Mouse (Mus musculus): ENCODE data around the gene Ovca2. TPM values are rescaled to one million over a fixed set of nuclear protein-coding genes. Genes with fewer than 3 reads are reported as not detected.
A peak's percentile ranks its signal among the peaks of the same experiment; 100 is the strongest.

Ovca2 gene
- polyA plus RNA-seq, 1 experiment from 2014 or later: 26.2 TPM

- H3K27ac ChIP-seq: peak overlapping the region; percentile 65
- H3K27me3 ChIP-seq: no peaks in the 10 kb centered on the region
- no peak overlapping the region for H3K4me3 ChIP-seq
- 80% methylated on average over 5 of the region's 5 CpGs for WGBS
- H3K9ac ChIP-seq: no peak overlapping the region
- no peak overlapping the region for H3K4me2 ChIP-seq
- no peak for ATAC-seq (ENCODE audit: borderline replicate concordance, extremely low read depth, low FRiP score, low TSS enrichment)
- peaks cover 48% of the 10 kb centered on the region for H3K4me1 ChIP-seq
- H3K36me3 ChIP-seq: no peaks in the 10 kb centered on the region
- H3K9me3 ChIP-seq: no peaks in the 10 kb centered on the region
These were observed 45.2 kb downstream of the Ovca2 start for GRCm38 (mm10) chr11:75133391-75133790.

GRCm38 (mm10) chr11:75132278-75132677, 46.4 kb downstream of the Ovca2 start:
- WGBS: 76% methylated on average over 5 of the region's 5 CpGs
- Histone ChIP-seq H3K4me2 (no peak overlapping the region), H3K9me3 (no peaks in the 10 kb centered on the region), H3K4me3 (no peak overlapping the region), H3K9ac (no peak overlapping the region), H3K27ac (peak overlapping the region; percentile 5; the same call in 1 of the 2 replicates), H3K36me3 (no peaks in the 10 kb centered on the region), H3K4me1 (peaks cover 40% of the 10 kb centered on the region), H3K27me3 (no peaks in the 10 kb centered on the region)
- ATAC-seq (ENCODE audit: borderline replicate concordance, extremely low read depth, low FRiP score, low TSS enrichment): no peak

- H3K27ac ChIP-seq: no peak overlapping the region
- no peaks in the 10 kb centered on the region for H3K36me3 ChIP-seq
- H3K4me1 ChIP-seq: peaks cover 33% of the 10 kb centered on the region
- no peaks in the 10 kb centered on the region for H3K27me3 ChIP-seq
- WGBS: 75% methylated on average over 4 of the region's 4 CpGs
- H3K9me3 ChIP-seq: no peaks in the 10 kb centered on the region
- H3K4me2 ChIP-seq: no peak overlapping the region
- ATAC-seq (ENCODE audit: borderline replicate concordance, extremely low read depth, low FRiP score, low TSS enrichment): no peak
- no peak overlapping the region for H3K9ac ChIP-seq
- H3K4me3 ChIP-seq: no peak overlapping the region
These were observed 47.3 kb downstream of the Ovca2 start for GRCm38 (mm10) chr11:75131300-75131699.

- Histone ChIP-seq H3K36me3 (no peaks in the 10 kb centered on the region), H3K4me1 (peaks cover 19% of the 10 kb centered on the region), H3K9ac (no peak overlapping the region), H3K9me3 (no peaks in the 10 kb centered on the region), H3K4me3 (no peak overlapping the region), H3K27ac (no peak overlapping the region), H3K27me3 (no peaks in the 10 kb centered on the region), H3K4me2 (no peak overlapping the region)
- 93% methylated on average over 6 of the region's 6 CpGs for WGBS
- no peak for ATAC-seq (ENCODE audit: borderline replicate concordance, extremely low read depth, low FRiP score, low TSS enrichment)
These were observed 49.2 kb downstream of the Ovca2 start for GRCm38 (mm10) chr11:75129481-75129880.

GRCm38 (mm10) chr11:75126384-75126783, 52.3 kb downstream of the Ovca2 start:
- Histone ChIP-seq H3K36me3 (no peaks in the 10 kb centered on the region), H3K27me3 (no peaks in the 10 kb centered on the region), H3K4me2 (no peak overlapping the region), H3K4me3 (no peak overlapping the region), H3K4me1 (no peaks in the 10 kb centered on the region), H3K9ac (no peak overlapping the region), H3K27ac (no peak overlapping the region), H3K9me3 (no peaks in the 10 kb centered on the region)
- 82% methylated on average over 3 of the region's 3 CpGs for WGBS
- no peak for ATAC-seq (ENCODE audit: borderline replicate concordance, extremely low read depth, low FRiP score, low TSS enrichment)

MicroRNAs encoded within 50 kb of the gene (microRNA counts, 519-probe panel; counts per million panel counts)
- microRNA mmu-miR-132 (2,661 counts per million, percentile 65 among the panel's probes with 10 or more counts), microRNA mmu-miR-212 (19.7 counts per million)

Small RNA genes lying within 50 kb of the gene (microRNA-seq; reads per million reads assigned to microRNA genes)
- gene Mir132 (322 reads per million, percentile 66 among the genes with 10 or more reads in this experiment), gene Mir212 (37.1 reads per million, percentile 42 among the genes with 10 or more reads in this experiment)

Other genes starting within 250 kb of the Ovca2 start
- gene Hic1, start 9.3 kb downstream of the Ovca2 start, polyA plus RNA-seq (2015; fragmentation: Nextera tagmentation; extraction: Ambion mirVana): 20.1 and 21.7 TPM in 2 replicates
- gene Dph1, start 12.4 kb upstream of the Ovca2 start, polyA plus RNA-seq (2015; fragmentation: Nextera tagmentation; extraction: Ambion mirVana): 20.4 and 21.0 TPM in 2 replicates
- gene Rtn4rl1, start 14.9 kb upstream of the Ovca2 start, polyA plus RNA-seq (2015; fragmentation: Nextera tagmentation; extraction: Ambion mirVana): 1.8 and 3.3 TPM in 2 replicates
- gene Rpa1, start 169.5 kb upstream of the Ovca2 start, polyA plus RNA-seq (2015; fragmentation: Nextera tagmentation; extraction: Ambion mirVana): 169 and 176 TPM in 2 replicates
- gene Smyd4, start 169.6 kb upstream of the Ovca2 start, polyA plus RNA-seq (2015; fragmentation: Nextera tagmentation; extraction: Ambion mirVana): 14.4 and 14.6 TPM in 2 replicates
- gene Serpinf1, start 243.9 kb upstream of the Ovca2 start, polyA plus RNA-seq (2015; fragmentation: Nextera tagmentation; extraction: Ambion mirVana): 46.1 and 57.0 TPM in 2 replicates

Data from lung, embryonic 15.5 days (tissue).